Mouse (Mus musculus): ENCODE measurements at regions not wholly inside any gene's neighbourhood (a gene's known extent, or its start where the extent isn't known, plus 50 kb on each side); places are given as distances from the start of the nearest gene placed in this dataset.

DNA sequence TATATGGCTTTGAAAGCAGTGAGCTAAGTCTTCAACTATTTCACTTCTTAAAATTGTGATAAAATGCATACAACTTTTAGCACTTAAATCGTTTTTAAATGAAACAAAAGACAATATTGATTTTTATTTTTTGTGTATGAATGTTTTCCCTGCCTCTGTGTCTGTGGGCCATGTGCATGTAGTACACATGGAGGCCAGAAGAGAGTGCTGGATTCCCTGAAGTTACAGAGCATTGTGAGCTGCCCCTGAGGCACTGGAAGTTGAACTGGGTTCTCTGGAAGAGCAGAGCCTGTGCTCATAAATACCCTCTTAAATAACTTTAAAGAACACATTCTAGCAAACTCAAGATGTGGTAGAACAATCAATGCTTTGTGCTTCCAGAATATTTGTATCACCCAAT lies 61.8 kb upstream of the Gm6812 start:
- DNase-seq (ENCODE audit: low read depth) = no peak

- no peak for DNase-seq (ENCODE audit: low read depth)
Observed at GRCm38 (mm10) chrX:68953298-68953697, 60.4 kb upstream of the Gm6812 start.

DNA sequence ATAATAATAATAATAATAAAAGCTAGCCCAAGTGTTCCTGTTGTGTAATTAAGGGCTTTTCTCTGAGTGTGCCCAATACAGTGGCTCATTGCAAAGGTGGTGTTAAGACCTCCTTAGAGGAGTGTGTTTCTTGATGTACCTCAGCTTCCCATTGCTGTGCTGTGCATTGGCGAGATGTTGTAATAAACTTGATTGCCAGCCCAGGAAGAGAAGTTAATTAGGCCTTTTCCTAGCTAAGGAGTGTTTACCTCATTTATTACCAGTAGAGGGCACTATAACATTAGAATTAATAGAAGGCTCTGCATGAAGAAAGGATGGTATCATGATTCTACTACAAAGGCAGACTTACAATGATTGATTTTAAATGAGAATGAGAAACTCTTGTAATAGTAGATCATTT lies 57.9 kb upstream of the Gm6812 start:
- DNase-seq (ENCODE audit: low read depth) = peak; percentile 37

DNA sequence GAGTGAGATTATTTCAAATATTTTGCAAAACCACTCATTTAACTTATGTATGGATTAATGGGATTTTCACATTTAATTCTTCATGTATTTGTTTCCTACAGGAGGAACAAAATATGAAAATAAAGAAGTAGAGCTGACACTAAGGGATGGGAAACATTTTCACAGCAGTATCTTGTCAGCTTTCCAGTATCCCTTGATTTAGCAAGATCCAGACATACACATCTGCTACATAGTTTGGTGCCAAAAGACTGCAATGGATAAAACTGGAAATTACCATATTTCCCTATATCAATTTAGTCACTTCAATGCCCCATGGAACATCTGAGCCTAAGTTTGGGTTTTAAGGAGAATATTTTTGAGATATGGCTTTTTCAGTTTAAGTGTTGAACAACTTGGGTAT lies 52.9 kb upstream of the Gm6812 start:
- DNase-seq (ENCODE audit: low read depth) = no peak

Data from 416B (cell line).